Mouse (Mus musculus): ENCODE data around the gene Inpp5a. TPM values are rescaled to one million over a fixed set of nuclear protein-coding genes. Genes with fewer than 3 reads are reported as not detected.
A peak's percentile ranks its signal among the peaks of the same experiment; 100 is the strongest.

Inpp5a gene
- polyA plus RNA-seq, 1 experiment from 2014 or later, result 46.2 TPM

DNA sequence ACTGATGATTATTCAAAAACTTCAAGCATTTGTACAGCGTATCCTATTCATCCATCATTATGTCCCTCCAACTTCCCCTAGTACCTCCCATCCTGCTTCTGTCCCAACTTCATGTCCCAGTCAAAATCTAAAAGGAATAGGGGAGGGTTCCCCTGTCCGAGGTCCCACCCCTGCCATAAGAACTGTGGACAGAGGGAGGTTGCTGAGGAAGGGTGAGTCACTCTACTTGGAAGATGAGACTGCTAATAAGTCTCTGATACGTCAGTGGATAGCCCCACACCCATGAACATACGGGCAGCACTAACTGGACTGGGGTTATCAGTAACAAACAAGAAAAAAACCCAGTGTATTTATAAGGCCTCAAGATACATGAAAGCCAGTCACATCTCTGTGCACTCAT, 29.0 kb upstream of the Inpp5a start:
- H3K4me3 ChIP-seq (ENCODE audit: low read depth, low read length), result no peak overlapping the region
- H3K36me3 ChIP-seq (ENCODE audit: control insufficient read depth, insufficient read depth, low read length), result no peaks in the 10 kb centered on the region
- no peak overlapping the region for H3K4me2 ChIP-seq (replicated peaks; ENCODE audit: low read depth, low read length)
- H3K4me1 ChIP-seq (ENCODE audit: control insufficient read depth, insufficient read depth, low read length), result peaks cover 19% of the 10 kb centered on the region
- H3K9ac ChIP-seq (replicated peaks; ENCODE audit: low read depth, low read length), result no peak overlapping the region
- no peaks in the 10 kb centered on the region for H3K9me3 ChIP-seq (ENCODE audit: control insufficient read depth, low read depth, low read length)
- no peak for ATAC-seq (ENCODE audit: insufficient number of reproducible peaks, insufficient read depth, low FRiP score, low read depth)
- no peaks in the 10 kb centered on the region for H3K27me3 ChIP-seq (ENCODE audit: control insufficient read depth, insufficient read depth, low read length)
- H3K27ac ChIP-seq (ENCODE audit: low read length), result no peak overlapping the region
- WGBS, result 64% methylated on average over 4 of the region's 4 CpGs

DNA sequence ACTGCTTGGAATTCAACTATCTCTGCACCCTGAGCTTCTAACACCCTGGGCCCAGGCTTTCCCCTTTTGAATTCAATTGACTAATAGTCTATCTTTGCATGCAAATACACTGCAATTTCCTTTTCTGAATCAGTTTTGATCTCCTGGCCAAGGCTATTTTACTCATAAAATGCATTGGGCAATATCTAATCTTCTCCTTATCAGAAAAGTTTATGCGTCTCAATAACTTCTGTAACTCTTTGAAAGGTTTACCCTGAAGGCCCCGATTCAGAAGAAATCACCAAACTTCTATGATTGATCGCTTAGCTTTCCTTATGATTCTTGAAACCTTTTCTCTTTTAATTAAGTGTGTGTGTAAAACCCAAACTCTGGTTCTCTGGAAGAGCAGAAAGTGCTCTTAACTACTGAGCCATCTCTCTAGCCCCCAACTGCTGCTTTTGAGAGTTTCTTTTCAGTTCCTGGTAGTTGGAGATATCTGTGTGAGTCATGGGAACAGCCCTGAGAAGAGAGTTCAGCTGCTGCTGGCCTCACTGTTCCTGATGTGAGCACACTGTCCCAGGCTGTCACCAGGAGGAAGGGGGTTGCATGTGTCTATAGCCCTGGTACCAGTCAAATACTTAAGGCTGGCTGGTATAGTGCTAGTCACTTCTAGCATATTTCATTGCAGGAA, 27.9 kb upstream of the Inpp5a start:
- H3K27ac ChIP-seq (ENCODE audit: low read length), result no peak overlapping the region
- peaks cover 27% of the 10 kb centered on the region for H3K4me1 ChIP-seq (ENCODE audit: control insufficient read depth, insufficient read depth, low read length)
- H3K36me3 ChIP-seq (ENCODE audit: control insufficient read depth, insufficient read depth, low read length), result no peaks in the 10 kb centered on the region
- H3K9me3 ChIP-seq (ENCODE audit: control insufficient read depth, low read depth, low read length), result no peaks in the 10 kb centered on the region
- no peak overlapping the region for H3K9ac ChIP-seq (replicated peaks; ENCODE audit: low read depth, low read length)
- no peaks in the 10 kb centered on the region for H3K27me3 ChIP-seq (ENCODE audit: control insufficient read depth, insufficient read depth, low read length)
- 75% methylated on average over 3 of the region's 3 CpGs for WGBS
- no peak for ATAC-seq (ENCODE audit: insufficient number of reproducible peaks, insufficient read depth, low FRiP score, low read depth)
- no peak overlapping the region for H3K4me3 ChIP-seq (ENCODE audit: low read depth, low read length)
- H3K4me2 ChIP-seq (replicated peaks; ENCODE audit: low read depth, low read length), result no peak overlapping the region

DNA sequence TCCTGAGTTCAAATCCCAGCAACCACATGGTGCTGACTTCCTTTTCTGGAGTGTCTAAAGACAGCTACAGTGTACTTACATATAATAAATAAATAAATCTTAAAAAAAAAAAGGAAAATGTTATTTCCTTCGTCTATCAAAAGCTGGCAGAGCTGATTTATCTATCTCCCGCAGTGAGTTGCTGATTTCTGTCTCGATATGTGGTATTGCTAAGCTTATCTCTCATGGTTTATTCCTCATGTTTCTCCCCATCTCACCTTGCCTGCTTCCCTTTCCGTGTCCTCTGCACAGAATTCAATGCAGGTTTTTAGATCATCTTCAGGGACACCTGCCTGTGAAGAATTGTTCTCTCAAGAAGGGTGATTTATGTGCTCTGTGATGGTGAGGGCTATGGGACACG, 27.1 kb upstream of the Inpp5a start:
- Histone ChIP-seq H3K9me3 (ENCODE audit: control insufficient read depth, low read depth, low read length) (no peaks in the 10 kb centered on the region), H3K4me1 (ENCODE audit: control insufficient read depth, insufficient read depth, low read length) (peaks cover 27% of the 10 kb centered on the region), H3K4me2 (replicated peaks; ENCODE audit: low read depth, low read length) (no peak overlapping the region), H3K27ac (ENCODE audit: low read length) (no peak overlapping the region), H3K27me3 (ENCODE audit: control insufficient read depth, insufficient read depth, low read length) (no peaks in the 10 kb centered on the region), H3K9ac (replicated peaks; ENCODE audit: low read depth, low read length) (no peak overlapping the region), H3K36me3 (ENCODE audit: control insufficient read depth, insufficient read depth, low read length) (no peaks in the 10 kb centered on the region), H3K4me3 (ENCODE audit: low read depth, low read length) (no peak overlapping the region)
- no peak for ATAC-seq (ENCODE audit: insufficient number of reproducible peaks, insufficient read depth, low FRiP score, low read depth)
- WGBS, result 85% methylated on average over 5 of the region's 5 CpGs

DNA sequence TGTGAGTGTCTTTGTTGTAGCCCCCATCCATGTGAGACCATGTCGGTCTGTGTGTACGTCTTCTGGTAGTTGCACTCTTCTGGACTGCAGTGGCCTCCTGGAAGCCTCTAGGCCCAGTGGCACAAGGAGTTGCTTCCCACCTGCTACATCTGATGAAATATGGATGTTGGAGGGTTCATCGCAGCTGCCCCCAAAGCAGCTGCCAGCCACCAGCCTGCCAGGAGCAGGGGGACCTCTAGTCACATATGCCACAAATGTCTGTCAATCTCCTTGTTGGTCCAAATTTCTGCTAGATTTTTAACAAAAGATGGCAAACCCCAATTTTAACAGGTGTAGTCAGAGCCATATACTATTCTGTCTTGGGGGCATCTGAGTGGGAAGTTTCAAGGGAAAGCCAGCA, 26.4 kb upstream of the Inpp5a start:
- Histone ChIP-seq H3K9ac (replicated peaks; ENCODE audit: low read depth, low read length) (no peak overlapping the region), H3K36me3 (ENCODE audit: control insufficient read depth, insufficient read depth, low read length) (no peaks in the 10 kb centered on the region), H3K4me1 (ENCODE audit: control insufficient read depth, insufficient read depth, low read length) (peaks cover 27% of the 10 kb centered on the region), H3K9me3 (ENCODE audit: control insufficient read depth, low read depth, low read length) (no peaks in the 10 kb centered on the region), H3K27ac (ENCODE audit: low read length) (no peak overlapping the region), H3K27me3 (ENCODE audit: control insufficient read depth, insufficient read depth, low read length) (no peaks in the 10 kb centered on the region), H3K4me3 (ENCODE audit: low read depth, low read length) (no peak overlapping the region), H3K4me2 (replicated peaks; ENCODE audit: low read depth, low read length) (no peak overlapping the region)
- 94% methylated on average over 3 of the region's 3 CpGs for WGBS
- no peak for ATAC-seq (ENCODE audit: insufficient number of reproducible peaks, insufficient read depth, low FRiP score, low read depth)

DNA sequence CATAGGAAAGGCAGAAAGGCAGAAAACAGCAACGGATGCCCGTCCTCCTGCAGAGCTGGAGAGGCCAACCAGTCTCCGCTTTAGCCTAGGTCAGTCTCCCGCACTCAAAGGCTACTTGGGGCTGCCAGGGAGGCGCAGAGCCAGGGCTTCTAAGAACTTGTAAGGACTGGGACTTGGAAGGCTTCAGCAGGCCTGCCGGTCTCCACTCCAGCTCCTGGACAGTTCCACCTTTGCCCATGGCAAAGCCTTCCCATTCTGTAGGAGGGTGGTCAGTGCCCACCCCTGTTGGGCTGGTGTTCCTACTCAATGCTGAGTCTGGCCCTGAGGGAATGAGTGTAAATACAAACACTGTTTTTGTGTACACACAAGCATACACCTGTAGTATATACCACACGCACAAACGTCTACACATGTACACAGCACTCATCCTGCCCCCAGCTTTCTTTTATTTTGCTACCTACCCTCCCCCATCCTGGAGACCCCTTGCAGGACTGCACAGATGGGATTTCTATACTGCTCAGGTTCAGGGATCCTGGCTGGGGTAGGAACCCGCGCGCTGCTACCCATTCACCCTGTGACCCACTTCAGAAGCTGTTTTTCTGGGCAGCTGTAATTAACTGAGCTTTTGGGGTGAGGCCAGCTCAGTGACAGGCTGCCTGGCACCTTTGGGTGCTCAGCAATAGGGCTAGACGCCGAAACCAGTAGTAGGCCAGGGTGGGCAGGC, 25.5 kb upstream of the Inpp5a start:
- H3K36me3 ChIP-seq (ENCODE audit: control insufficient read depth, insufficient read depth, low read length), result no peaks in the 10 kb centered on the region
- H3K27ac ChIP-seq (ENCODE audit: low read length), result peak overlapping the region; percentile 87
- no peaks in the 10 kb centered on the region for H3K27me3 ChIP-seq (ENCODE audit: control insufficient read depth, insufficient read depth, low read length)
- H3K4me2 ChIP-seq (replicated peaks; ENCODE audit: low read depth, low read length), result 0 out of 2 replicates have a peak overlapping the region, but pooled peaks have one; percentile 0
- no peak overlapping the region for H3K9ac ChIP-seq (replicated peaks; ENCODE audit: low read depth, low read length)
- H3K9me3 ChIP-seq (ENCODE audit: control insufficient read depth, low read depth, low read length), result no peaks in the 10 kb centered on the region
- peaks cover 33% of the 10 kb centered on the region for H3K4me1 ChIP-seq (ENCODE audit: control insufficient read depth, insufficient read depth, low read length)
- H3K4me3 ChIP-seq (ENCODE audit: low read depth, low read length), result no peak overlapping the region
- ATAC-seq (ENCODE audit: insufficient number of reproducible peaks, insufficient read depth, low FRiP score, low read depth), result peak; percentile 34; the same call in 1 of the 2 replicates
- 52% methylated on average over 13 of the region's 13 CpGs for WGBS

DNA sequence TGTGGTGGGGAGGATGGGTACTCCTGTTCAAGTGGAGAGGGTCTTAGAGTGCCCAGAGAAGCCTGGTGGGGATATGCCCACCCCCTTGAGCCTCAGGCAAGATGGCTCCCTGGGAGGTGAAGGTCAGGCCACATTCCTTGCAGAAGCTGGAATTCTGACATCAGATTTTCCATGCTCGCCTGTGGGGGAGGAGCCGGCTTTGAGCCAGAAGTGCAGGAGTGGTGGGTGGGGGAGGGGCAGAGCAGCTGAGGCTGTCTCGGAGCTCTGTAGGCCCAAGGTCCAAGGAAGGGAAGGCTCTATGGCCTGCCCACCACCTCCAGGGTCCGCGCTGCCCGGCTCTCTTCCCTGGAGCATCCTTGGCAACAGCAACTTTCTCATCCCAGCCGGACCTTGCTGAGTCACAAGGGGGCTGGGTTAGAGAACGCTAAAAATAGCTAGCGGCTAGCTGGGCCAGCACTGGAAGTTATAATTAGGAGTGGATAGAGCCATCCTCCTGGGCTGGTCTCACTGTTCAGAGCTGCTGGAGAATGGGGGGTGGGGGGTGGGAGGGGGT, 24.8 kb upstream of the Inpp5a start:
- Histone ChIP-seq H3K36me3 (ENCODE audit: control insufficient read depth, insufficient read depth, low read length) (no peaks in the 10 kb centered on the region), H3K4me1 (ENCODE audit: control insufficient read depth, insufficient read depth, low read length) (peaks cover 38% of the 10 kb centered on the region), H3K27ac (ENCODE audit: low read length) (peak overlapping the region; percentile 87), H3K4me3 (ENCODE audit: low read depth, low read length) (no peak overlapping the region), H3K4me2 (replicated peaks; ENCODE audit: low read depth, low read length) (0 out of 2 replicates have a peak overlapping the region, but pooled peaks have one; percentile 0), H3K9me3 (ENCODE audit: control insufficient read depth, low read depth, low read length) (no peaks in the 10 kb centered on the region), H3K27me3 (ENCODE audit: control insufficient read depth, insufficient read depth, low read length) (no peaks in the 10 kb centered on the region), H3K9ac (replicated peaks; ENCODE audit: low read depth, low read length) (no peak overlapping the region)
- ATAC-seq (ENCODE audit: insufficient number of reproducible peaks, insufficient read depth, low FRiP score, low read depth), result peak; percentile 66; the same call in 1 of the 2 replicates
- 3% methylated on average over 9 of the region's 9 CpGs for WGBS

DNA sequence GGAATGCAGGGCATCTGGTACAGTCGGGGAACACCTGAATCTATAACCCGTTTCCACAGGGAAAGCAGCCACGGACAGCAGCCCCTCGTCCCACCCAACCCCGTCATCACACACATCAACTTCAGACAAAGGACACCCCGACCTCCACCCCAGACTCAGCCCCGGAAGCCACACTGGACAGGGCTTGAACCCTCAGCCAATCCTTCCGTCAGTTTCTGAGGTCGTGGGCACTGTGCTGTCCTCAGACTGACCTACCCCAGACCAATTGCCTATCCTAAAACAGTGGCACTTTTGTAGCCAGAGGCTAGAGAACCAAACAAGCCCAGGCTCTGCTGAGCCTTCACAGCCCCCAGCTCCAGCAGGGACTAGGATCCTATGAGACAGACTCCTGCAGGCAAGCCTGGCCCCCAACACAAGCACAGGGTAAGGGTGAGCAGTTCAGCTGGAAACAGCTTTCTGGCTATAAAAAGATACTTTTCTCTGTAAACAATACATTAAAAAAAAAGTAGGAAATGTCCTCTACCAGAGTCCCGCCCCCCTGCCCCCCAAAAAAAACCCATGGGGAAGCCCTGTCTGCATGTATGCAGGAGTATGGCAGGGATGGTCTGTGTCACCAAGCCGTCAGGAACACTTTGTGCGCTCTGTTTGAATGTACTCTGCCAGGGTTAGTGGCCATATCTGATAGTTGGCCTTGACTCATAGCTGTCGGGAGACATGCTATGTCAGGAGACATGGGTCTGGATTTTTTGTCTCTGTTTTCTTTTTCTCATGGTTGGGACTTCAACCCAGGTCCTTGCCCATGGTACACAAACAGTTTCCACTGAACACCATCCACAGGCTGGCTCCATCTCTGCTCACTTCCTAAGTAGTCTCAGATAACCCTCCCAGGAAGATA, 23.7 kb upstream of the Inpp5a start:
- H3K27me3 ChIP-seq (ENCODE audit: control insufficient read depth, insufficient read depth, low read length), result no peaks in the 10 kb centered on the region
- peak overlapping the region; percentile 87 for H3K27ac ChIP-seq (ENCODE audit: low read length)
- H3K4me3 ChIP-seq (ENCODE audit: low read depth, low read length), result no peak overlapping the region
- 57% methylated on average over 13 of the region's 13 CpGs for WGBS
- no peak overlapping the region for H3K9ac ChIP-seq (replicated peaks; ENCODE audit: low read depth, low read length)
- H3K4me1 ChIP-seq (ENCODE audit: control insufficient read depth, insufficient read depth, low read length), result peaks cover 46% of the 10 kb centered on the region
- no peak overlapping the region for H3K4me2 ChIP-seq (replicated peaks; ENCODE audit: low read depth, low read length)
- no peaks in the 10 kb centered on the region for H3K36me3 ChIP-seq (ENCODE audit: control insufficient read depth, insufficient read depth, low read length)
- no peak for ATAC-seq (ENCODE audit: insufficient number of reproducible peaks, insufficient read depth, low FRiP score, low read depth)
- no peaks in the 10 kb centered on the region for H3K9me3 ChIP-seq (ENCODE audit: control insufficient read depth, low read depth, low read length)

DNA sequence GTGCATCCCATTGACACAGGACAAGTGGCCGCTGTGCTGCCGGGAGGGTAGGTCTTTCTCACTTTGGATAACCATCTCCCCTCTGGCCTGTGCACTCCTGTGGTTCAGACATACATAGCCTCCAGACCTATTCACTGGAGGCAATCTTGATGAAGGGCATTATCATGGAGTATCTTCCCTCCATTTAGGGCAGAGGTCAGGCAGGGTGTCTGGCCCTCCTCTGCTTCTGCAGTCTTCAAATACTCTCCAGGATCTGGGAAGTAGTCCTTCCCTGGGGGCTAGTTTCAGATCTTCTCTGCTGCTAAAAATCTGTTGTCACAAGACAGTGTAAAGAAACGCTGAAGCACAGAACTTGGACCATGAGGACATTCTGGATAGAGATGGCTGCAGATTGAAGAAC, 22.8 kb upstream of the Inpp5a start:
- 92% methylated on average over 3 of the region's 3 CpGs for WGBS
- no peak overlapping the region for H3K4me3 ChIP-seq (ENCODE audit: low read depth, low read length)
- no peak overlapping the region for H3K9ac ChIP-seq (replicated peaks; ENCODE audit: low read depth, low read length)
- no peaks in the 10 kb centered on the region for H3K36me3 ChIP-seq (ENCODE audit: control insufficient read depth, insufficient read depth, low read length)
- H3K9me3 ChIP-seq (ENCODE audit: control insufficient read depth, low read depth, low read length), result no peaks in the 10 kb centered on the region
- no peaks in the 10 kb centered on the region for H3K27me3 ChIP-seq (ENCODE audit: control insufficient read depth, insufficient read depth, low read length)
- H3K4me1 ChIP-seq (ENCODE audit: control insufficient read depth, insufficient read depth, low read length), result peaks cover 46% of the 10 kb centered on the region
- no peak overlapping the region for H3K27ac ChIP-seq (ENCODE audit: low read length)
- no peak overlapping the region for H3K4me2 ChIP-seq (replicated peaks; ENCODE audit: low read depth, low read length)
- ATAC-seq (ENCODE audit: insufficient number of reproducible peaks, insufficient read depth, low FRiP score, low read depth), result no peak

Data from stomach, embryonic 14.5 days (tissue).